ENCODE assay signal across 8 mouse cellular contexts in the genomic region with DNA sequence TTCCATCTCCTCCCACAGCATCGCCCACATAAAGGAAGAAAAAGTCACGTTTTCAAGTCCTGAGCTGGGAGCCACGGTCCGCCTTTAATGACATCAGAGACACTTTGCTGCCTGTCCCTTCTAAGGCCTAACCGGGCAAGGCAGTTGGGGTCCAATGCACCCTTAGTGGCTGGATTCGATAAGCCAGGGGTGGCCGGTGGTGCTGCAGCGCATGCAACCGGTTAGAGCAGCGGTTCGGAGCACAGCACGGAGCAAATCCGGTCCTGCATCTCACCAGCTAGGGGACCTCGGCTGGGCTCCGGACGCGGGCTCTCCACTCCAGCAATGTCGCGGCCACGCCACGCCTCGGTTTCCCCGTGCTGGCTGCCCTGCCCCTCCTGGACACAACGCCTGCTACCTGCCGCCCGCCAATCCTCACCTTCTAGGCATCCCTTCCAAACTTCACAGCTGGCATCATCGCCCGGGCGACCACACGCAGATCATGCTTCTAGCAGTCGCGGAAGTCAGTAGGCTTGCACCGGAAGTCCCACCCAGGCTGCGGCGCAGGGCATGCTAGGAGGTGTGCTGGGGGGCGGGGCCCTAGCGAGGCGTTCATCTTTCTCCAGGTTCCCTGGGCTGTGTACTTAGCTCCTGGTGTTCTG. TPM values are rescaled to one million over a fixed set of nuclear protein-coding genes. Genes with fewer than 3 reads are reported as not detected.
A peak's percentile ranks its signal among the peaks of the same experiment; 100 is the strongest.
DNase-seq lines count a peak whose midpoint lies in the region; ATAC-seq and TF ChIP-seq lines count a peak whose summit lies in the region.

TSS of gene Snapc4 (minus strand) at position 523 of the 641 bp plus-strand sequence.

- H3K27me3 ChIP-seq in cerebellum, adult 2 months (ENCODE audit: control insufficient read depth, insufficient read depth, low read length) = no peaks in the 10 kb centered on the region

- under 1% methylated on average over 38 of the region's 38 CpGs for WGBS in cerebellum, adult 2 months

- TF ChIP-seq CTCF in cerebellum, adult 2 months (IDR thresholded peaks at IDR 0.05; ENCODE audit: borderline replicate concordance, insufficient read depth, low read depth, low read length) = no peak

- H3K27ac ChIP-seq in cerebellum, adult 2 months (ENCODE audit: insufficient read depth, low read length) = no peak within 1 kb of the TSS

- H3K4me1 ChIP-seq in cerebellum, adult 2 months (ENCODE audit: control insufficient read depth, insufficient read depth, low read length) = no peaks in the 10 kb centered on the region

- ATAC-seq in hematopoietic stem cell, adult 5-6 weeks (replicated peaks in 1 of 2; ENCODE audit: insufficient read depth in 1 of 2, low FRiP score in 2 of 2, low TSS enrichment in 1 of 2, low read depth in 1 of 2, poor library complexity in 2 of 2, severe bottlenecking in 2 of 2) = peak; percentile 80 to 96

- peak within 1 kb of the TSS; percentile 84 for H3K4me3 ChIP-seq in cerebellum, adult 2 months (replicated peaks; ENCODE audit: insufficient read depth, low read depth, low read length)

- peak; percentile 88 for DNase-seq in MN1 (ENCODE audit: low spot score)
- peak; percentile 83 to 84 for DNase-seq in cerebellum, adult 2 months
- DNase-seq in forelimb bud, embryonic 11.5 days (ENCODE audit: low read depth, low spot score) = peak; percentile 82
- peak; percentile 72 to 80 for DNase-seq in layer of hippocampus, postnatal 10 days (ENCODE audit: low spot score in 2 of 2)
- DNase-seq in lung, postnatal 10 days = peak; percentile 90
- DNase-seq in retina, adult 2 months (ENCODE audit: low read depth, low spot score) = peak; percentile 60
- peak; percentile 82 to 85 for DNase-seq in thymus, postnatal 36 days

- peak; percentile 58; the same call in 1 of the 2 replicates for TF ChIP-seq POLR2A in cerebellum, adult 2 months (IDR thresholded peaks at IDR 0.05; ENCODE audit: borderline replicate concordance, insufficient read depth, low read length)

RNA-seq across cellular contexts. Expression of gene Snapc4, which starts in this region (rescaled TPM):
- 59.2 and 63.9 TPM in 2 replicates for polyA plus RNA-seq in cerebellum, adult 2 months (2012; rRNA removed)
- 44.4 and 48.7 TPM in 2 replicates for total RNA-seq in hematopoietic stem cell, adult 5-6 weeks (2017)
- 10 to 100 TPM; 80.5 to 89.7 TPM for total RNA-seq in layer of hippocampus, postnatal 10 days (2021)
